Mouse (Mus musculus) megakaryocyte progenitor cell, adult 5-6 weeks (primary cell): ENCODE data around the gene Phb2. TPM values are rescaled to one million over a fixed set of nuclear protein-coding genes. Genes with fewer than 3 reads are reported as not detected.

Experiments
- ATAC-seq: replicated peaks from 2 replicates; pipeline ENCODE4 v1.8.0; 2016; ENCODE audit warnings: mild to moderate bottlenecking, moderate TSS enrichment, inconsistent platforms; ENCODE audit not compliant: poor library complexity
- total RNA-seq, 2 experiments: library from RNA; stranded (forward) in 1 of 2; stranded (reverse) in 1 of 2; fragments of 157-497, 149-512 nt in 1 of 2; fragments of 200-1000 nt in 1 of 2; gene quantifications; 2 replicates each; pipeline versions ENCODE4 v1.2.3 to v1.2.4; 2015 to 2017

The Phb2 gene
- total RNA-seq, 2 experiments from 2014 or later, result 271 to 335 TPM

DNA sequence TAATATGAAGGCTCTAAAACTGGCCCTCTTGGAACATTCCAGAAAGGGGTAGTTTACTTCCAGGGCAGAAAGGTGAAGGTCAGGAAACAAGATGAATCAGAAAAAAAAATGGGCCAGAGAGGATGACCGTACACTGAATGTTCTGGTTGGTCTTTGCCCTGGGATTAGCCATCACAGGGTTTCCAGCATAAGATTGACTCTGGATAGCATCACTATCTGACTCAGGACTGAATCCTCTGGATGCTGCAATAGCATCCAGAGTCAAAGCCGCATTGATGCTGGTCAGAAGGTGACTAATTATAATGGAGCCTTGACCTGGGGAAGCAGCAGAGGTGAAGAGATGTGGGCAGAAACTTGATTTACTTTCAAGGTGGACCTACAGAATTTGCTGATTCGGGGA lies 23.1 kb upstream of the Phb2 start:
- no peak for ATAC-seq

DNA sequence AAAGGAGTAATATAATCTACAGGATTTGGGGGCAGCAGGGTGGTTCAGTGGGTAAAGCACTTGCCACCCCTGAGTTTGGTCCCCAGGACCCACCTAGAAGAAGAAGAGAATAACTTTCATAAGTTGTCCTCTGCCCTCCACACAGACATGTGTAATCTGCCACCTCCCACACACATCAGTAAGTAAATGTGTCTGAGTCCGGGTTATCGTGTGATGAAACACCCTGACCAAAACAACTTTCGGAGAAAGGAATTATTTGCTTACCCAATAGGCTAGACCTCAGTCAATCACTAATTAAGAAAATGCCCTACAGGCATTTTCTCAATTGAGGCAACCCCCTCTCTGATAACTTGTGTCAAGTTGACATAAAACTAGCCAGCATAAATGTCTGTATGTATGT lies 21.6 kb upstream of the Phb2 start:
- no peak for ATAC-seq

- no peak for ATAC-seq
Measured at GRCm38 (mm10) chr6:124693243-124693981, 18.7 kb upstream of the Phb2 start.

GRCm38 (mm10) chr6:124694166-124694955 lies 17.8 kb upstream of the Phb2 start:
- peak; percentile 83 for ATAC-seq

- no peak for ATAC-seq
Measured at GRCm38 (mm10) chr6:124696441-124697150, 15.5 kb upstream of the Phb2 start.

GRCm38 (mm10) chr6:124698751-124699150 lies 13.4 kb upstream of the Phb2 start:
- ATAC-seq, result no peak

- ATAC-seq, result no peak
Measured at GRCm38 (mm10) chr6:124699366-124699765, 12.8 kb upstream of the Phb2 start.

GRCm38 (mm10) chr6:124699962-124700610 lies 12.1 kb upstream of the Phb2 start:
- no peak for ATAC-seq

GRCm38 (mm10) chr6:124701338-124701737 lies 10.8 kb upstream of the Phb2 start:
- peak; percentile 28; the same call in 1 of the 2 replicates for ATAC-seq

DNA sequence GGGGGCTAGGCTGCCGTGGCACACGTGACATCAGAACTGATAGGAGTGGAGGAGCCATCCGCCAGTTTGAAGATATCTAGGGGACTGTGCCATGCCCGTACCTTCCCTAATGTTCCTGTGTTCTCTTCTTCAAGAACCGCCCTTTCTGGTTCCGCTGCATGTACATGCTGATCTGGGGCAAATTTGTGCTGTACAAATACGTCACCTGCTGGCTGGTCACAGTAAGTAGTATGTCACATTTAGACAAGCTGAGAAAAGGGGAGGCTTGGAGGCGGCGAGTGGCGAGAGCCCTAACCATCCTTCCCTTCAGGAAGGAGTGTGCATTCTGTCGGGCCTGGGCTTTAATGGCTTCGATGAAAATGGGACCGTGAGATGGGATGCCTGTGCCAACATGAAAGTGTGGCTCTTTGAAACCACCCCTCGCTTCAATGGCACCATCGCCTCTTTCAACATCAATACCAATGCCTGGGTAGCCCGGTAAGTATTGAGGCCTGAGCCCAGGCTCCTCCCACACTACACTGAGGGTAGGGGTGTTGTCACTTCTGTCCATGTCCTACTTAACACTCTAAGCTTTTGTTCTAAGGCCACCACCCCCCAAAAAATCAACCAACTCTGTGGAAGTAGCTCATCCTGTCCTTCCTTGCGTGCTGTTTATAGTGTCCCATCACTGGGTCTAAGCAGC lies 9.9 kb upstream of the Phb2 start:
- ATAC-seq, result 0 out of 2 replicates have a peak, but pooled peaks have one; percentile 18

GRCm38 (mm10) chr6:124702784-124703103 lies 9.4 kb upstream of the Phb2 start:
- ATAC-seq, result peak; percentile 92

DNA sequence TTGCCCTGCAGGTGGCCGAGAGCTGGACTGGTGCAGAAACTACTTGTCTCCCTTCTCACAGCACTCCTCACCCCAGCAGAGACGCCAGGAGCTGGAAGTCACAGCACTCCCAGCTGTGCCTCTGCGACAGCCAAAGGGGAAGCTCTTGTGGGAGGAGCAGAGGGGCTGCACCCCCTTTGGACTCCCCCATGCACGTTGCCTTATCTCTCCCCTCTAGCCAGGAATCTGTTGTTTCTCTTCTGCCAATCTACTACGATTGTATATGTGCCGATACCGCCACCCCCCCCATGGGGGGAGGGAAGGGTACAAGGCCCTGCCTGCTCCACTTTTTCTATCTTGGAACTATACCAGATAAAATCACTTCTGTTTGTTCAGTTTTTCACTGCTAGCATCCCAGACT lies 8.3 kb upstream of the Phb2 start:
- ATAC-seq, result no peak

- no peak for ATAC-seq
Measured at GRCm38 (mm10) chr6:124704417-124704816, 7.7 kb upstream of the Phb2 start.

DNA sequence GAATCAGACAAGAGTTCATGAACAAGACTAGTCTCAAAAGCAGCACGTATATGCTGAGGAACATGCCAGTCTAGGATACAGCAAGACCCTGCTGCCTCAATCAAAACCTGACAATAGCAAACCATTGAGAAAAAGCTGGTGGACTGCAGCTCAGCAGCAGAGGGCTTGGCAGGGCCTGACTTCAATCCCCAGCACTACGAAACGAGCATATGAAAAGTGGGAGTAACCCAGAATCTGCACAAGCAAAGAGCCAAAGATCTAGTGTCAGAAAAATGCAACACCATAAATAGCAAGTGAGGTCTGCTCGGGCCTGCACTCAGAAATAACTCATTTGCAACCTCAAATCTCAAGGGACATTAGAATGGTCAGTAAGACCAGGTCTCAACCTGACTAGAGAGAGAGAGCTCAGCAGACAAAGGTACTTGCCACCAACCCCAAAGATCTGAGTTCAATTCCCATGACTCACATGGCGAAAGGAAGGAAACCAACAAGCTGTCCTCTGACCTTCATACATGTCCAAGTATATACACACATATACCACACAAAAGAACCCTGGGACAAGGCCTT lies 6.0 kb upstream of the Phb2 start:
- no peak for ATAC-seq

DNA sequence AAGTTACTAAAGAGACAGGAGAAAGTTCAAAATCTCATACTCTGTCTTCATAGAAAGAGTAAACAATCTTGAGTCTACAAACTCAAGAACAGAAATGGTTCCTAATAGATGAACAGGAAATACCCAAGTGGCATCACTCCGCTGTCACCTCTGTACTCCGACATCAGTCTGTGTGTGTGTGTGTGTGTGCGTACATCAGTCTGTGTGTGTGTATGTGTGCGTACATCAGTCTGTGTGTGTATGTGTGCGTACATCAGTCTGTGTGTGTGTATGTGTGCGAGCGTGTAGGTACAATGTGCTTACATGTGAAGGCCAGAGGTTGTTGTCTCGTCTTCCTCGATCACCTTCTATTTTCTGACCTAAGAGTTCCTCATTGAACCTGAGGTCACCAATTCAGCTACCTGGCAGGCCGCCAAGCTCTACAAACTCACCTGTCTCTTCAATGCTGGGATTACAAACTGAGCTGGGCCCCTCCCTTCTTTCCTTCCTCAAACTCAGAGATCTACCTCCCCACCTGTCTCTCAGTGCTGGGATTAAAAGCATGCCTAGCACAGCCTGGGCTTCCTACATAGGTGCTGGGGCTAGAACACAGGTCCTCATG lies 3.7 kb upstream of the Phb2 start:
- no peak for ATAC-seq

GRCm38 (mm10) chr6:124712918-124713317 lies 782 bp downstream of the Phb2 start:
- no peak for ATAC-seq

GRCm38 (mm10) chr6:124716864-124717490 lies 4.8 kb downstream of the Phb2 start:
- ATAC-seq, result peak; percentile 40

GRCm38 (mm10) chr6:124717968-124718367 lies 5.8 kb downstream of the Phb2 start:
- ATAC-seq, result no peak

DNA sequence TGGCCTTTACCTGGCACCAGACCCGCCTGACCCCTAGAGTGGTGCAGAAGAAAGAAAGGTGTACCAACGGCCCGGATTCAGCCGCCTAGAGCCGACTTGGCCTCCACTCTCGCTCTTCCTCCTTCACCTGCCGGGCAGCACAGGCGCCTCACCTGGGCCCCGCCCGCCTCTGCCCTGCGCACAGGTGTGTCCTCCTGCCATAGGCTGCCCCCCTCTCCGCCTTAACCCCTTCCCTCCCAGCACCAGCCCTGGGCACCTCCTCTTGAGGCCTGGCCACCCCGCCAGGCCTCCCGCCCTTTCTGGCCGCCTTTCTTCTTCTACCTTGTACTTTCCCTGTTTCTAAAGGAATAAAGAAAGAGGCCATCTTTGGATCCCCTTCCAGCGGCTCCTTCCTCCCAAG lies 6.6 kb downstream of the Phb2 start:
- ATAC-seq, result no peak
